Mouse (Mus musculus): ENCODE data around the gene Prdm8.

DNA sequence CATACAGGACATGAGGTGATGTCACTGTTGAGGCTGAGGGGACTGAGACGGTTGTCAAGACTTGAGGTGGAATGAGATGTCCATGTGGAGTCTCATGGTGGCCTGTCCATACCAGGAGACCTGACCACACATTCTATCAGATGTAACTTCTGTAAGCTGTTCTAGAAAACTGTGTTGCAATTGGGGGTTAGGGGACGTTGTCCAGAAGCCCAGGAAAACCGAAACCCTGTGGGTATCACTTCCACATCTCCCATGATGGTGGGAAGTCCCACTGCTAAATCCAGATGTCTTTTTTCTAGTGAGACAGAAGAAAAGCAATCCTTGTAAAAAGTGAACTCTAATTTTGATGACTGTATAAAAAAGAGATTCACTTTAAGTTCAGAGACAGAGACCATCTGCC, 39.9 kb upstream of the Prdm8 start:
- no peak for TF ChIP-seq CTCF (IDR thresholded peaks at IDR 0.05; ENCODE audit: borderline replicate concordance, insufficient read depth, low read depth, low read length)
- TF ChIP-seq POLR2A (IDR thresholded peaks at IDR 0.05; ENCODE audit: borderline replicate concordance, insufficient read depth, low read length): no peak

Measured in cerebellum, adult 2 months (tissue).